Mouse (Mus musculus): ENCODE data around the gene Zxdc. TPM values are rescaled to one million over a fixed set of nuclear protein-coding genes. Genes with fewer than 3 reads are reported as not detected.

The Zxdc gene
- 8.1 TPM for polyA plus RNA-seq (2014; fragmentation: Illumina TruSeq; extraction: RNeasy Lipid Tissue Mini Kit (QIAGEN cat#74804); ENCODE audit: insufficient read depth, low read depth, low replicate concordance)

DNA sequence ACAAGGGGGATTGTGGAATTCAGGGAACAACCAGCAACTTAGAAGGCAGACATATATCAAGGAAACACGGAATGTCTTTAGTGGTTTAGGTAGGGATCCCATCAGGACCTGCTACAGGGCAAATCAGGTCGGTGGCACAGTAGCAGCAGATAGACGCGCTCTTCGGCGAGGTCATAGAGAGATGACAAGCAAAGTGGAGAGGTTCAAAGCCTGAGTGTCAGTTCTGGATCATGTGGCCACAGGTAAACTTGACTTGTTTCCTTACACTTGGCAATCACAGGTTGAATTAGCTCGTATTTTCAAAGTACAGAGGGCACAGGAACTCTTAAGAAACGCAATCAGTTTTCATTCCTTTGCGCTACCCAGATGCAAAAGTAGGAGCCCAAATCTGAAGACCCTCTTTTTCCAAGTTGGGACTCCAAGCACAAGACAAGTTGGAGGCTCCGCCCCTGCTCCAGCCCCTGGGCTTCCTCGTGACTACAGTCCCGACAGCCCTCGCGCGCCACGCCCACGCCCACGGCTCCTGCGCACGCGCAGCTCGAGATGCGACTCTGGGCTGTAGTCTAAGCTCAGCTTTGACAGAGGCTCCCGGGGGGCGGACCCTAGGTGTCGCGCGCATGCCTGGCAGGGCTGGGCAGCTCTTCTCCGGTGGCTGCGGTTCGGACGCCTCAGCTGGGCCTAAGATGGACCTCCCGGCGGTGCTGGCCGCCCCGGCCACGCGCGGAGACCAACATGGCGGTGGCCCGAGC lies at the start of gene Zxdc:
Zxdc (plus strand) TSS at position 517 of the 749 bp plus-strand sequence.

DNA sequence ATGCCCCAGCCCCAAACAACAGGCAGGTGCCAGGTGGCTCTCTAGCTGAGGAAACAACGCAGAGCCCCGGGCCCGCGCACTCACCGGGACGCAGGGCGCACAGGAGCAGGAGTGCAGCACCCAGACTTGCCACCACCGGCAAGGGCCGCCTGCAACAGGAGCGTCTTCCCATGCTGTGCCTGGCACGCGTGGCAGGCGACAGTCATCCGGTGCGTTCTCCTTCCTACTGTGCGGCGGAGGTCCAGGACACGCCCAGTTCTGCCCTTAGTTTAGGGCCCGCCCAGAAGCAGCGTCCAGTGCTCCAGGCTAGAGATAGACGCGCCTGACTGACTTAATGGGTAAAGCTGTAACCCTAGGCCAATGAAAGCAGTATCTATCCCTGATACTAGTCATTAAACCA lies 44.3 kb upstream of the Zxdc start, which contains the start of gene Chst13:
Chst13 (minus strand) TSS at position 195 of the 400 bp plus-strand sequence.

DNA sequence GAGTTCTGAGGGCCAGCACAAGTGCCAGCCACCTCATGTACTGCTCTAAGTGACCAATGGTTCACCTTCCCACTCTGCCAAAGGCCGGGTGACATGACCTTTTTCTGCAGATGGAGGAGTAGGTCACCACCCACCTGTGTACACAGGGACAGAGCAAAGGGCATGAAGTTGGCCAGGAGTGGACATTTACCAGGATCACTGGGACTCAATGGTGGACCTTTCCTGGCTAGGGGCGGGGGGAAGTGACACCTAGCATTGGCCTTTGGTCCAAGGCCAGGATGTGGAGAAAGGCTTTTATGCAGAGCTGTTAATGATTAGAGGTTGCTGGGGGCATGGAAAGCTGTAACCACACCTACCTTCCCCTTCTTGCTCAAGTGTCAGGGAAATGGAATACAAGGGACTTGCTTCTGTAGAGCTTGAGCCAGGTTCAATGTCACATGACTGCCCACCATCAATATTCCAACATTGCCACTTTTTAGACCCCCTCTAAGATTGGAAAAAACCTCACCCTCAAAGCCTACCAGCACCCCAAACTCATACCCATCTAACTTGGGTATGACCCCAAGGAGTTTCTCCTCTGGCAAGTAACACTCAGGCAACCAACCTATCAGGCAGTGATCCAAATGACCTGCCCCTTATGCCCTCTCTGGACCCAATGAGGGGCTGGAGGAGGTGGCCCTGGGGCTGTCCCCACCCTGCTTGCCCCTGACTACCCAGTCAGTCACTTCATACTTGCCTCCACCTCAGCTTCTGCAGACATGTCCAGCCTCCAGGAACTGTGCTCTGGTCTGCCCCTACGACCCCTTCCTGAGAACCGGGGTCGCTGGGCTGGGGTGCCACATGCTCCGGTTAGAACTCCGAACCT lies 36.5 kb upstream of the Zxdc start, which contains the start of gene Uroc1:
Uroc1 (plus strand) TSS at position 724 of the 865 bp plus-strand sequence.

DNA sequence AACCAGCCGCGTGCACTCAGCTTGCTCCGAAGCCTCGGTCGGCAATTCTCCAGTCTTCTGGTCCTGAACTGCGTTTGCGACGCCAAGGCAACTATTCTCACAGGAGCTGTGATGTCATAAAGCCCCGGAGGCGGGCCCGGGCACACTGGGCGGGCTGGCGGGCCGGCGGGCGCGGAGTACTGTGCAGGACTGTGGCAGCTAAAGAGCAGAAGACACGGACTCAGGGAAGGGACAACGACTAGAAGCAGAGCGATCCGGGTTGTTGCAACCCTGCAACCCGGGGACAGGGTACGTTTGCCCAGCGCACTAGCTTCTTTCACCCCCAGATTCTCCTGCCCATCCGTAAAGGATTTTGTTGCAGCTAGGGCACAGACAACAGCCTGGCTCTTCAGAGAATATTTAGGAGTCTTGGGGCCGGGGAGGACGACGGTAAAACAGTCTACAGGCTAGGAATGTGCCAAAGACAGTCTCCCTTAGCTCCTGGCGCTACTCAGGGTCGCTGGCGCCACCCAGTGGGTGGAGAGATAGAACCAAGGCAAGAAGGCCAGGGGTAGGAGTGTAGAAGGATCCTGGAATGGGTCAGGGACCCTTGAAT lies 59.2 kb downstream of the Zxdc start, which contains the start of gene Cfap100:
Cfap100 (minus strand) TSS at position 418 of the 595 bp plus-strand sequence.

Other genes starting within 250 kb of the Zxdc start
- gene Vmn1r51, start 246.9 kb upstream of the Zxdc start, polyA plus RNA-seq (2014; fragmentation: Illumina TruSeq; extraction: RNeasy Lipid Tissue Mini Kit (QIAGEN cat#74804); ENCODE audit: insufficient read depth, low read depth, low replicate concordance): not detected
- not detected for gene Vmn1r52, start 194.7 kb upstream of the Zxdc start, polyA plus RNA-seq (2014; fragmentation: Illumina TruSeq; extraction: RNeasy Lipid Tissue Mini Kit (QIAGEN cat#74804); ENCODE audit: insufficient read depth, low read depth, low replicate concordance)
- not detected for gene V1ra8, start 166.7 kb upstream of the Zxdc start, polyA plus RNA-seq (2014; fragmentation: Illumina TruSeq; extraction: RNeasy Lipid Tissue Mini Kit (QIAGEN cat#74804); ENCODE audit: insufficient read depth, low read depth, low replicate concordance)
- gene Vmn1r53, start 145.1 kb upstream of the Zxdc start, polyA plus RNA-seq (2014; fragmentation: Illumina TruSeq; extraction: RNeasy Lipid Tissue Mini Kit (QIAGEN cat#74804); ENCODE audit: insufficient read depth, low read depth, low replicate concordance): not detected
- not detected for gene Vmn1r54, start 123.2 kb upstream of the Zxdc start, polyA plus RNA-seq (2014; fragmentation: Illumina TruSeq; extraction: RNeasy Lipid Tissue Mini Kit (QIAGEN cat#74804); ENCODE audit: insufficient read depth, low read depth, low replicate concordance)
- not detected for gene BC048671, start 68.3 kb upstream of the Zxdc start, polyA plus RNA-seq (2014; fragmentation: Illumina TruSeq; extraction: RNeasy Lipid Tissue Mini Kit (QIAGEN cat#74804); ENCODE audit: insufficient read depth, low read depth, low replicate concordance)
- gene Chst13, start 44.3 kb upstream of the Zxdc start, polyA plus RNA-seq (2014; fragmentation: Illumina TruSeq; extraction: RNeasy Lipid Tissue Mini Kit (QIAGEN cat#74804); ENCODE audit: insufficient read depth, low read depth, low replicate concordance): 0.19 TPM
- not detected for gene Uroc1, start 36.2 kb upstream of the Zxdc start, polyA plus RNA-seq (2014; fragmentation: Illumina TruSeq; extraction: RNeasy Lipid Tissue Mini Kit (QIAGEN cat#74804); ENCODE audit: insufficient read depth, low read depth, low replicate concordance)
- gene Cfap100, start 59.3 kb downstream of the Zxdc start, polyA plus RNA-seq (2014; fragmentation: Illumina TruSeq; extraction: RNeasy Lipid Tissue Mini Kit (QIAGEN cat#74804); ENCODE audit: insufficient read depth, low read depth, low replicate concordance): 6.9 TPM
- gene Klf15, start 93.1 kb downstream of the Zxdc start, polyA plus RNA-seq (2014; fragmentation: Illumina TruSeq; extraction: RNeasy Lipid Tissue Mini Kit (QIAGEN cat#74804); ENCODE audit: insufficient read depth, low read depth, low replicate concordance): 34.7 TPM
- gene Aldh1l1, start 116.9 kb downstream of the Zxdc start, polyA plus RNA-seq (2014; fragmentation: Illumina TruSeq; extraction: RNeasy Lipid Tissue Mini Kit (QIAGEN cat#74804); ENCODE audit: insufficient read depth, low read depth, low replicate concordance): 12.2 TPM
- gene Slc41a3, start 235.2 kb downstream of the Zxdc start, polyA plus RNA-seq (2014; fragmentation: Illumina TruSeq; extraction: RNeasy Lipid Tissue Mini Kit (QIAGEN cat#74804); ENCODE audit: insufficient read depth, low read depth, low replicate concordance): 5.4 TPM